Mouse (Mus musculus) lung, adult 2 months (tissue): ENCODE measurements around the gene Ppara.

Experiments used
- CTCF ChIP-seq: fragments of 200-500 bp; IDR thresholded peaks from 2 replicates; pipeline ENCODE4 v1.5.1; 2011; ENCODE audit warnings: mild to moderate bottlenecking, low read length, control low read depth; ENCODE audit not compliant: insufficient read depth
- POLR2A ChIP-seq: fragments of 200-500 bp; IDR thresholded peaks from 2 replicates; pipeline ENCODE4 v1.6.1; 2011; ENCODE audit warnings: low read depth, mild to moderate bottlenecking, control low read depth, low read length, borderline replicate concordance; ENCODE audit errors: extremely low read depth

- TF ChIP-seq POLR2A (no peak), CTCF (no peak)
These were observed 23.9 kb upstream of the Ppara start for GRCm38 (mm10) chr15:85710641-85711580.
